Mouse (Mus musculus): ENCODE data around the gene BC049762. TPM values are rescaled to one million over a fixed set of nuclear protein-coding genes. Genes with fewer than 3 reads are reported as not detected.

Gene BC049762
- polyA plus RNA-seq, 1 experiment from 2014 or later, result 1.3 TPM

Other genes with a start within 250 kb of the BC049762 start
- 0.10 TPM in 1 of 2 replicates, not detected in the other for gene Olfr54, start 248.8 kb downstream of the BC049762 start, polyA plus RNA-seq (2016; fragmentation: Nextera tagmentation; extraction: Ambion mirVana)
- not detected in 2 replicates for gene Olfr1375, start 214.9 kb downstream of the BC049762 start, polyA plus RNA-seq (2016; fragmentation: Nextera tagmentation; extraction: Ambion mirVana)
- gene Zfp354a, start 203.8 kb downstream of the BC049762 start, polyA plus RNA-seq (2016; fragmentation: Nextera tagmentation; extraction: Ambion mirVana), result 7.6 and 8.6 TPM in 2 replicates
- not detected in 2 replicates for gene Gm12569, start 42.6 kb downstream of the BC049762 start, polyA plus RNA-seq (2016; fragmentation: Nextera tagmentation; extraction: Ambion mirVana)
- gene Clk4, start 1.3 kb downstream of the BC049762 start, polyA plus RNA-seq (2016; fragmentation: Nextera tagmentation; extraction: Ambion mirVana), result 106 and 109 TPM in 2 replicates
- 6.1 TPM in 2 replicates for gene Col23a1, start 26.9 kb upstream of the BC049762 start, polyA plus RNA-seq (2016; fragmentation: Nextera tagmentation; extraction: Ambion mirVana)

Measured in forebrain, embryonic 10.5 days (tissue).